Mouse (Mus musculus): Measurements from ENCODE around the gene Tmem38a. TPM values are rescaled to one million over a fixed set of nuclear protein-coding genes. Genes with fewer than 3 reads are reported as not detected.

Gene Tmem38a
- polyA plus RNA-seq (2012; rRNA removed), result 10.0 and 17.2 TPM in 2 replicates

DNA sequence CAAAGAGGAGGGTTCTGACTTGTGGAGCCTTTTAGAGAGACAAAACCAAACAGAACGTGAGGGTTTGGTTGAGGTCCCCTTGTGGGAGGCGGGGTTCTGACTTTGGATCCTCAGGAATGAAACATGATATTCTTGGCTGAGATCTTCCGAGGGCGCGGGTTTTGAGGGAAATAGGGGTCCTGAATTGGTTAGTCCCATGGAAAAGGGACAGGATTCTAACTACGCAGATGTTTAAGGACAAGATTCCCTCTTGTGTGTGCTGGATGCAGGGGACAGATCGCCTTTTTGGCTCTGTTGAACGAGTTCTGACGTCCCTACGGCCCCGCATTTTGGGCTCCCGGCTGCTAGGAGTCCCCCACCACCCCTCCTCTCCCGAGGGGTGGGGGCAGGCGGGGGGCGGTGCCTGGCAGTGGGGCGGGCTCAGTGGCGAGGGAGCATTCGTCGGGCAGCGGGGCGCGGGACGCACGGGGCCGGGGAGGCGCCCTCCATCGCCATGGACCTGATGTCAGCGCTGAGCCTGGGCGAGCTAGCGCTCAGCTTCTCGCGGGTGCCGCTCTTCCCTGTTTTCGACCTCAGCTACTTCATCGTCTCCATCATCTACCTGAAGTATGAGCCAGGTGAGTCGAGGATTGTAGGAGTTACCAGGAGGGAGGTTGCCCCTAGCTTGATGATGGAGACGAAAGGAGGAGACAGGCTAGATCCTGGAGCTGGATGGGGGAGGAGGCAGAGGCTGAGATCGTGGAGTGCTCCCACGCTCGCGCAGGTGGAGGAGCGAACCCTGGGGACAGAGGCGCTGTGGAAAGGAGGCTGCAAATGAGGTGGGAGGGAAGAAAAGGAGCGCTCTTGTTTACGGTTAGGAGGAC, at the start of gene Tmem38a:
TSS of gene Tmem38a (plus strand) at position 445 of the 863 bp plus-strand sequence.

DNA sequence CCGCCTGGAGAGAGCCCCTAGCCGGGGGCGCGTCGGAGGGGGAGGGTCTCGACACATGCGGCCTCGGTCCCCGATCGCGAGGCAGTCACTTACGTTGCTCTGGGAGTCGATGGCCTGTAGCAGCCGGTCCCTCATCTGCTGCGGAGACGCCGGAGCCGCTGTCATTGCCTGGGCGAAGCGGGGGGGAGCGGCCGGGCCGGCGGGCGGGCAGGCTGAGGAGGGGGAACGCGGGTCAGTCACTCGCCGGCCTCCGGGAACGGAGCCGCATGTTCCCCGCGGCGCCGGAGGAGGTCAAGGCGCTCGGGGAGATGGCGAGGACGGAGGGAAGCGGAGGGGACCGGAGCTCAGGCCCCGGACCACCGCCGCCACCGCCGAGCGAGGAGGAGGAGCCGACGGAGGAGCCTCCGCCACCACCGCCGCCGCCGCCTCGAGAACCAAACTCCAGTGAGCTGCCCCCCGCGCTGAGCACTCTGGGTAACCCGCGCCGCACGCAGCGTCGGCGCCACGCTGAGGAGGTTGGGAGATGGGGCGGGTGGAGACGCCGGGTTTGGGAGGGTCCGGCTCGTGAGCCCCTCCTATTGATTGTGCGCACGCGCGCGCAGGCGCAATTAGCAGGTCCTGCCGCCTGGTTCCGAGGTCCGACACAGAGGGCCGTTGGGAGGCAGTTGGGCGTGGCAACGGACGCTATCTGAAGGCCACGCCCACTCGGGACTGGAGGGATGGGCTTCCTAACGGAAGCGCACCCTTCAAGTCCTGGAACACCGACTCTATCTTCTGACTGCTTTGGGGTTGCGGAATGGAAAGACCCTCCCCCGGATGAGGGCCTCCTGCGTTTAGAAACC, 23.8 kb upstream of the Tmem38a start, which contains the start of gene Med26:
TSS of gene Med26 (minus strand) at position 469 of the 842 bp plus-strand sequence.

GRCm38 (mm10) chr8:72570633-72571610, 933 bp upstream of the Tmem38a start, which contains the start of gene Smim7:
TSS of gene Smim7 (minus strand) at chr8:72571088.

Other genes with a start within 250 kb of the Tmem38a start
- gene Eps15l1, start 150.6 kb upstream of the Tmem38a start, polyA plus RNA-seq (2012; rRNA removed), result 76.5 and 107 TPM in 2 replicates
- 0.72 and 1.4 TPM in 2 replicates for gene Calr3, start 128.2 kb upstream of the Tmem38a start, polyA plus RNA-seq (2012; rRNA removed)
- 9.6 and 12.4 TPM in 2 replicates for gene 1700030K09Rik, start 128.2 kb upstream of the Tmem38a start, polyA plus RNA-seq (2012; rRNA removed)
- gene Cherp, start 96.8 kb upstream of the Tmem38a start, polyA plus RNA-seq (2012; rRNA removed), result 66.8 and 99.9 TPM in 2 replicates
- gene Slc35e1, start 79.4 kb upstream of the Tmem38a start, polyA plus RNA-seq (2012; rRNA removed), result 14.5 and 30.2 TPM in 2 replicates
- 13.7 and 13.8 TPM in 2 replicates for gene Med26, start 23.8 kb upstream of the Tmem38a start, polyA plus RNA-seq (2012; rRNA removed)
- 42.5 and 69.5 TPM in 2 replicates for gene Smim7, start 967 bp upstream of the Tmem38a start, polyA plus RNA-seq (2012; rRNA removed)
- gene Nwd1, start 74.7 kb downstream of the Tmem38a start, polyA plus RNA-seq (2012; rRNA removed), result 0.16 and 0.21 TPM in 2 replicates
- gene Sin3b, start 151.2 kb downstream of the Tmem38a start, polyA plus RNA-seq (2012; rRNA removed), result 171 and 186 TPM in 2 replicates
- 2.0 and 2.5 TPM in 2 replicates for gene F2rl3, start 189.8 kb downstream of the Tmem38a start, polyA plus RNA-seq (2012; rRNA removed)

Data from central nervous system, embryonic 11.5 days (tissue).